Mouse (Mus musculus): ENCODE measurements at regions not wholly inside any gene's neighbourhood (a gene's known extent, or its start where the extent isn't known, plus 50 kb on each side); places are given as distances from the start of the nearest gene placed in this dataset.
"Not testable (repeated sequence)": the region's sequence is repeated elsewhere in the genome, so short reads cannot be mapped to it uniquely, and the experiment has no call there.

DNA sequence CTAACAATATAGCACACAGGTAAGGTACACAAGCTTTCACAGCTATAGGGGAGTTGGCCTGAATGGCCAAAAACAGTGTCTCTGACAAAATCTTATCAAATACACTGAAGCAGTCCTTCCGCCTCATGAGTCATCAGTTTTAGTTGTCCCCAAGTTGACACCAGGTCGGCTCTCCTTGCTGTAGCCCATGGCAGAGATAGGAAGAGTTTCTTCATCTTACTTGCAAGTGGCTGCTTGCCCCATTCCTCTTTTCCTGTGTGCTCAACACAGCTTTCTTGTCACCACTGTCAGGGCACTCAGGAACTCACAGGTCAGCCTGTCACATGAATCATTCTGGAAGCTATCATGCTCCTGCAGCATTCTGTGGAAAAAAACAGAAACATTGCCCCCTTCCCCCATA is 77.1 kb downstream of the Olfr721-ps1 start:
- ATAC-seq: not testable (repeated sequence)

DNA sequence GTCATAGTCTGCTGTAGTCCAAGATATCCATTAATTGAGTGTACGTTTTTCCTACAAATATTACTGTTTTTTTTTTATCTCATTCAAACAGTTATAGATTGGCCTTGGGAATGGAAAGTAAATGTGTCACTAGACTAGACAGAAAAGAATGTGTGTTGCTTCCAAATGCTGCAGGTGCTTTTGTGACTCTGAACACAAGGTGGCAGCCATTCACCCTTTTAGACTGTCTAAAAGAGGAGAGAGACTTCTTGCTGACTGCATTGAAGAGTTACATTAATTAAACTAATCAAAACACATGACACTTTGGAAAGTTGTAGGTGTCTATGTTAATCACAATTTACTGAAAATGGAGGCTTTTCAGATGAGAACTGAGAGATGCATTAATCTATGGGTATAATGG is 80.7 kb downstream of the Olfr721-ps1 start:
- ATAC-seq: no peak

DNA sequence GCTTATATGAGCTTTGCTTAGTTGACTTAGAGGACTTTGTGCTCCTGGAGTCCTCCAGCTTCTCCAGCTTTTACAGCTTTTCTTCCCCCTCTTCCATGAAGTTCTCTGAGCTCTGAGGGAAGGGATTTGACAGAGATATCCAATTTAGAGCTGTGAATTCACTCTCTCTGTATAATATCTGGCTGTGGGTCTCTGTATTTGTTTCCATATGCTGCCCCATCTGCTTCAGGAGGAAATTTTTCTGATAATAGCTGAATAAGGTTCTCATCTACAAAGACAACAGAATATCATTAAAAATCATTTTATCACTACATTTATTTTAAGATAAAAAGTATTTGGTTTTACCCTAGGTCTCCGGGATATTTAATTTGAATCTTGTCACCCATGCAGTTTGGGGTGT is 85.3 kb downstream of the Olfr721-ps1 start:
- ATAC-seq: no peak

DNA sequence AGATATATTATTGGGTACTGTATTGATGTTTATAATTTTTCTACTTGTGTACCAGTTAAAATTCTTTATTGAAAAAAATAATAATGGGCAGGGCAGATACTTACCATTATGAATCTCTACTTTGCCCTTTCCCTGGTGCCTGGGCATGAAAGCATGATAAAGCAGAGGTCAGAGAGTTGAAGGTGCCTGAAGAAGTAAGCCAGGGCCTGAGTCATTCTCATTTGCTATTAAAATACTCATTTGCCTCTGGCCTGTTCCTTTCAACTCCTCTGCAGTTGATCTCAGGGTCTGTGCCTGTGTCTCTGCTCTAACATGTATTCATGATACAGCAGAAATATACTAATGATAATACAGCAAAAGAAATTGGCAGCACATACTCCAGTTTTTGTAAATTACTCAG is 89.4 kb downstream of the Olfr721-ps1 start:
- no peak for ATAC-seq

DNA sequence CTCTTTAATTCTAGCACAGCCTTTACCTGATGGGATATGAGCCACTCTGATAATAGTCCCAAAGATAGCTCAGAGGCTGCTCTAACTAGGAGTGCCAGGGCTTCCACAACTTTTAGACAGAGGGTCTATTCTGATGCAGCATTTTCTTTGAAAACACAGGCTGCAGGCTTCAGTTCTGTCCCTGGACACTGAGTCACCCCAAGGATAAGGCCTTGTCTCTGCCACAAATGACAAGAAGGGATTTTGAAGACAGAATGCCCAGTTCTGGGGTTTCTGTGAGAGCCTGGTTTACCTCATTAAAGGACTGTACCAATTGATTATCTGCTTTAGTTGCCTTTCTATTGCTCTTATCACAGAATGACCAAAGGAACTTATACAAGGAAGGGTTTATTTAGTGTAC is 90.9 kb downstream of the Olfr721-ps1 start:
- no peak for ATAC-seq

DNA sequence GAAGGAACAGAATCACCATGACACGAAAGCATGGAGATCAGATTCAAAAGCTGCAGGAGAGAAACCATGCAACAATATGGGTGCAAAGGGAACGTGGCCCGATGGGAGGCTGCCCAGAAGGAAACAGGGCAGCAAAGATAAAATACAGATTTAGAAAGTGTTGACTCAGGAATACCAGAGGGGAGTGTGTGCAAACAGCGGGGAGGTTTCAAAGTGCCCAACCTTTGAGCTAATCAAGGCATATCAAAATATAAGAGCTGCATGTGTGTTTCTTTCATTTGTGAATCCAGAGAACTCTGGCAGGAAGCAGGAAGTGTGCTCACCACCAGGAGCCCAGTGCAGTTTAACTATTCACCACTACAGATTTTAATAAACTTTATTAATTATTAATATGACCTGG is 110.8 kb downstream of the Olfr721-ps1 start:
- ATAC-seq: no peak

DNA sequence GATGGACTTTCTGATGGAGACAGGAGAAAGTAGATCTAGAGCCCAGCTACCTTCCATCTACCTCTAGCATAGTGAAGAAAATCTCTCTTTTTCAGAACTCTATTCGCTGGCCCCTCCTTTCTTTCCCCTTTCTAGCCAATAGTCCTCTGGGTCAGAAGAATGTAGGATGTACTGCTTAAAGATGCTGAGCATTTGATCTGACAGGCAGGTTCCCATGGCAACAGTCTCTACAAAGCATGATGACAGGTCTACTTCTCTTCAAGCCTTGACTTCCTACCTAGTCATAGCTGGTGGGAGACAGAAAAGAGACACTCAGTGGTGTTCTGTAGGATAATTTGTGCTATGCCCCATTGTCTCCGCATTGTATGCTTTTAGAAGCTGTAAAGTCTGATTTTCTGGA is 112.0 kb downstream of the Olfr721-ps1 start:
- no peak for ATAC-seq

DNA sequence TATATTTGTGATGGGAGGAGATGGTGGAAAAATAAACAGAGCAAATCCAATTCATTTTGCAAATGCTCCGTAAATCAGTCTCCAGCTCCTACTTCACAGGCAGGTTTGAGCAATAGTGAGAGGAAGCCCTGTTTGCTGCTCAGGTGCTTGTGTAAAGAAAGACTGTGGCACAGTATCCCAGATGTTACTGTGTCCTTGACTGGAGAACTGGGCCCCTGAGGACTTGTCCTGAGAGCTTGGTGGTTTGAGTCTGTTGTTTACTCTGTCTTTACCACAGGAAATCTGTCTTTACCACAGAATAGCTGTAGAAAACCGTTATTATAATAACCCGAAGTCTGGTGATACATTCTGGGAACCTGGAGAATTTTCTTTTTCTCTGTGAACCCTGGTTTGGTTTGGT is 112.4 kb downstream of the Olfr721-ps1 start:
- ATAC-seq: no peak

DNA sequence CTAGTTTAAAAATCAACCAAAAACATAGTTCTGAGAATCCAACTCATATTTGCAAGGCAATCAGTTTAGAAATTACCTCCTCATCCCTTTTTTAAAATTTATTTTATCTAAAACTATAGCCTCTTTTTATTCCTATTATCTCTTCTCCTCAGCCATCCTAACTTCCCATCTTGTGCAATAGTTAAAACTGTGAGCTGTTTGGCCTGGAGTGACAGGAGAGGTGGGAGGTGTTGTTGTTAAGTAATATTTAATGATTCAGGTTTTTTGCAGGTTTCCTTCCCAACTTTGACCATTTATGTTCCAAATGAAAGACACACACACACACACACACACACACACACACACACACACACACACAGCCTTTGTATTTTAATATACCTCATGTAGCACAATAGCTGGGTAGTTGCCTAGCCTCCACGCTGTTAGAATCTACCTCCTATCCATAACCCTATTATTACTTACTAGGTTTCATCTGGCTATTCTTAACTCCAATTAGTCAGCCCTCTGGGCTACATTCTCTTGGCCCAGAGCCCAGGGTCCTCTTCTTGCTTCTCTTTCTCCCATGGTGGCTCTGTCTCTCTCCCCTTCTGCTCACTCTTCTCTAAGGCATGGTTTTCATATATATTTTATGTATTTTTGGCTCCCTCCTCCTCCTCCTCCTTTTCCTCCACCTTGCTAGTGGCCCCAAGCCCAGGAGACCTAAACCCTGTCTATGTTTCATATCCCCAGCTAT is 113.5 kb downstream of the Olfr721-ps1 start:
- no peak for ATAC-seq

DNA sequence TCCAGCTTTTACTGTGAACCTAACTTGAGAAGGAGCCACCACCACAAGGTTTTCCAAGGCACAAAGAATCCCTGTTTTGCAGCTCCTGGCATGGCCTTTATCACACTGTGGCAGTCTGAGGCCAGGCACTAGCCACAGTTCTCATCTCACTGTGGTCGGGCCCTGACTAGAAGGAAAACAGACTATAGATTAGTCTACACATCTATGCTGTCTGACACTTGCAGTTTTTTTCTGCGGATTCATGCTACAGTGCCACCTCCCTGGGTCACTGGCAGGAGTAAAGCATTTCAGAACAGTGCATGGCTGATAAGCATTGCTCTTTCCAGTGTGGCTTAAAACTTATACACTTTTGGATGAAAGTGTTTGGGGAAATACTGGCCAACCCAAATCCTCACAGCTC is 114.3 kb downstream of the Olfr721-ps1 start:
- ATAC-seq: no peak

DNA sequence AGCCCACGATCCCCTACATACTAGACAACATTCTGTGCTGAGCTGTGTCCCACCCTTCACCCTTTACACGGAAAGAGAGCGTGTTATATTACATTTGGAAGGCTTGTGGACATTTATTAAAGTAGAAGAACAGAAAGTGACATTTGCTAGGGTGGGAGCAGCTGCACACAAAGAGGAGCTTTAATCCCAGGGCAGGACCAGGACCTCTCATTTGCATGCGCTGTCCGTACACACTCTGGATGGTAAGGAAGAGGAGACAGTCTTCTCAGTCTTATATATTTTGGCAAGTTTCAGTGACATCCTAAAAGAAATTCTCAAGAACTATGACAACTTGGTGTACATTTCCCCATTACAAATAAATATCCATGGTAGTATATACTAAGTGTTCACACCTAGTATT is 114.8 kb downstream of the Olfr721-ps1 start:
- ATAC-seq: no peak

DNA sequence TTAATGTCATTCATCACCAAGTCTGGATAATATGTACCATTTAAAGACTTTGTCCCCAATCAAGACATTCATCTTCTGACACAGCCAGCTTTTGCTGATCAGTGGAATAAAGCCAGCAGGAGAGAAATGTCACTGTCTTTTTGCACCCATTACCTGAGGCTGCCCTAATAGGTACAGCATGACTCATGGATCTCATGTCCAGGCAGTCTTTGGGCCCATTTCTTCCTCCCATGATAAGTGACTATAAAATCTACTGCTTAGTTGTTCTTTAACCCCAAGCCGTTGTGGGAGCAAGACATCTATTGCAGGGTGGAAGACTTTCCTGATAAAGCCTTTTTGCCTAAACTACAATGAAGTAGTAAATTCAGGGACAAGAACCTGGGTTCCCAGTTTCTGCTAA is 116.9 kb downstream of the Olfr721-ps1 start:
- no peak for ATAC-seq

DNA sequence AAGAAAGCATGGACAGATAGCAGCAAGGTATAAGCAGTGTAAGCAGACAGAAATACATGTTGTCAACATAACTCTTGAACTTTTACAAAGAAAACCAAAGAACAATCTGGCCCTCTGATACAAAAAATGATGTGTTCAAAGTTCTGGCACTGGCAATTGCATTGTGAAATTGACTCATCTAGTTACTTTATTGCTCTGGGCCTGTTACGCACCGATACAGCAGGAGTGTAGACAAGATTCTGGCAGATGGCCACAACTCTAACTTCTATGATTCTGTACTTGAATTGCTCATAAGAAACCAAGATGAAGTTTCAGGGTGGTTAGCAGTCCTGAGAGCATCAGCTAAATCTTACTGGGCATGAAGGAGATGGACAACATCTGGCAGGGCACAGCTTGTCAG is 117.7 kb downstream of the Olfr721-ps1 start:
- ATAC-seq: no peak

DNA sequence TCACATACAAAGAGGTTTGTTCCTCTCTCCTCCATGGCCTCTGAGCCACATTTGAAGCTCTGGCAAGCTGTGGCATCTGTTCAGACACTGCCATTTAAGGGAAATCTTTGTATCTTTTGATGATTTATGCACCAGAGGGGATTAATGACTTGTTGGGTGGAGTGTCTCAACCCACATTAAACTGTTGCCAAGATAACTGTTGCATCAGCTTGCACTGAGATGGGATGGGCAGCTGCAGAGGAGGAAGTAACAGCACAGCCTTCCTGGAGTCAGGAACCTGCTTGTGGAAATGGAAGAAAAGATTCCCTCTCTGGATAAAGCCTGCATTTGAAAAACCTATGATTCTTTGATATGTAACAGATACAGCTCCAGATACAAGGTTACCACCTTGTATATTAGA is 119.1 kb downstream of the Olfr721-ps1 start:
- ATAC-seq: no peak

DNA sequence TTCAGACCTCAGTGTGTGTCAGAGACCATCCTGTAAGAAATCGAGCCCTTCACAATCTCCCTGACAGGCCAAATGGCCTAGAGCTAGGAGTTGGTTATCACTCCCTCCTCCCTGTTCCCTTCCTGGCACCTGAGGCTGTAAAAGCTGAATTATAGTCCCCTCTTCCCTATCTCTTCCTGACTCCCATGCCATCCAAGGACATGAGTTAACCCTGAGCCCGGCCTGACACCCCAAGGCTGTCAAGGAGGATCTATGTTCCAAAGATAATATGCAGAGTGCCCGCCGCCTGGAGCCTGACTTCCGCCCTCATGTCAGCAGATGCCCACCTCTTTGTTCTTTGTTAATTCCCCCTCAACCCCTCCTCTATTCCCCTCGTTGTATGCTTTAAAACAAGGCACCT is 120.2 kb downstream of the Olfr721-ps1 start:
- not testable (repeated sequence) for ATAC-seq

DNA sequence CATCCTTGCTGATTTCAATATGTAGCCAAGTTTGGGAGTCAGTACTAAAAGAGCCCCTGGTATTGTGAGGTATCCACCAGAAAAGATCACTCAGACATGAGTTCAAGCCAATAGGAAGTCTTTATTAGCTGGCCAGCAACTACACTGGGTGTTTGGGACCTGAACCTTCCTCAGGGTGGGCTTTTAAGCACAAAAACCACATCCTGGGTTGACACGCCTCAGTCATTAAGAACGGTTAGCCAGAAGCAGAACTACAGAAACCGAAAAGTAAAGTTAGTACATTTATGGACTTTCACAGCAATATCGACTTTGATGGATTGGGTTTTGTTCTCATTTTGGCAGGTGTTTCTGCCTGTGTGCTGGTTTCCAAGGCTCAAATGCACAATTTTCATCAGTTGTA is 124.1 kb downstream of the Olfr721-ps1 start:
- no peak for ATAC-seq

DNA sequence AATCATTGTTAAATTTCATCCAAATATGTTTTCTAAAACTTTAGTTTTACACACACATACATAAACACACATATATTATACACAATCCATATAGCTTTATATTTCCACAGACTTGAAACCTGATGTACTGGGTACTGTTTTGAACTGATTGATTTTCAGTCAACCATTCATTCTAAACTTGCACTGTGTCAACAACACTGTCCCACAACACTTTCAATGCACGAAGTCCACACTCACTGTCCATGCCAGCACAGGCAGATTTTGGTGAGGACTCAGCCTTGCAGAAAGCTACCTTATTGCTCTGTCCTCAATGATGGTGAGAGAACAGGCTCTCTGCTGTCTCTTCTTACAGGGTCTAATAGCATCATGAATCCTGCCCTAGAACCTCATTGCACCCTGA is 127.3 kb downstream of the Olfr721-ps1 start:
- no peak for ATAC-seq

DNA sequence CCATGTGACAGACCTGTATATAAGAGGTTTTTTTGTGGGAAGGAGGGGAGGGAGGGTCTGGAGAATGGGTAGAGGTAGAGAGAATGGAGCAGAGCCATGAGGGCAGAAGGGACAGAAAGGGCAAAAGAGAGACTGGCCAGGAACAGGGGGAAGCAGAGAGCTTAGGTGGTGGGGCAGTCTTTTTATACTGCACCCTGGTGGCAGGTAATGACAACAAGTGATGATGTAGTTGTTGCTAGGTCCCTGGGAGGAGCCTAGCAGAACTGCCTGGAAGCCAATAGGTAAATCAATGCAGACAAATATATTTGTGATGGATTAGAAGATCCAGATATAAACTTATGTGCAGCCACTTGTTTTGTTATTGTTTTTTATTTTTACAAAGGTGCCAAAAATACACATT is 140.1 kb downstream of the Olfr721-ps1 start:
- no peak for ATAC-seq

DNA sequence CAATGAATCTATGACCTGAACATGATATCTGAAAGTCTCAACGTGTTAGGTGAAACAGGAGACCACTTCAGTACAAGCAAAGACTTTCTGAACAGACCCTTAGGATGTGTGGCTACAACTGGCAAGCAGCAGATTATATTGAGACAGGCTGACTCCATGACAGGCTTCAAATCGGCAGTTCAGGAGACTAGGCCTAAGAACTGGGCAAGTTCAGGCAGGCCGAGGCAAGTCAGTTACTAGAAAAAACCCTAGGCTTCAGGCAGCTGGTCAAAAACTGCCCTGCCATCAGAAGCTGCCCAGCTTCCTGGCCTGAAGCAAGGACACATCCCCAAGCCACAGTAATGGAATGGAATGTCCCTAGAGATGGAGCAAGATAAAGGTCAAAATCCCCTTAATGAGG is 140.6 kb downstream of the Olfr721-ps1 start:
- ATAC-seq: no peak

DNA sequence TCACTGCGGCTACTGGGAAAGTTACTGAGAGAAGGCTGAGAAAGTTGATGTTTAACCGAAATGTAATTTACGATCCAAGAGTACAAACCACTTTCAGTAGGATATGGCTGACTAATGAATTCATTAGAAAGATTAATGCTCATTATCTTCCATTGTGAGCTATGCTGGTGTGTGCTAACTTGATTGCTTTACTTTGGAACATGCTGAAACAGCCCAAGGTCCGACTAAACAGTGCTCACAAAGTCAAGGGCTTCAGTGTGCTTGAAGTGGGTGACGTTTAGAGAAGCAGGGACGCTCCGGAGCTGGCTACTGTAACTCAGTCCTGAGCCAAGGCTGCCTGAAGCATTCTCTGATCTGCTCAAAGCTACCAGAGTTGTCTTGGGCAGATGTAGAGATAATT is 143.1 kb downstream of the Olfr721-ps1 start:
- no peak for ATAC-seq

DNA sequence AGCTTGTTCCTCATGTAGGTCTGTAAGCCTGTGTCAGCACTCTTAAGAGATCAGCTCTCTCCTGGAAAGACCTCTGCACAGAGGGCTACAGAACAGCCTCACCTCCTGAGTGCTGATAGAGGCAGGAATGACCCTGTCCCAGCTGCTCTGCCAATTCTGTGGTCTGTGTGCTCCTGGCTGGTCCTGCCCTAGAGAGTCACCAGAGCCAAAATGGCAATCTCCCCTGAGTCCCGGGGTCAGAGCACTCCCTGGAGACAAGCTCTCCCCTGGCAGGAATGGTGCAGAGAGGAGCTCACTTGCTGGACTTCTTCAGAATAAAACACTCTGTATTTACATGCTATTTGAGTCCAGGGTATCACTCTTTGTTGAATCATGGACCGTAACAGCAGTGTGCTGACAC is 149.9 kb upstream of the Slc4a7 start:
- ATAC-seq: no peak

DNA sequence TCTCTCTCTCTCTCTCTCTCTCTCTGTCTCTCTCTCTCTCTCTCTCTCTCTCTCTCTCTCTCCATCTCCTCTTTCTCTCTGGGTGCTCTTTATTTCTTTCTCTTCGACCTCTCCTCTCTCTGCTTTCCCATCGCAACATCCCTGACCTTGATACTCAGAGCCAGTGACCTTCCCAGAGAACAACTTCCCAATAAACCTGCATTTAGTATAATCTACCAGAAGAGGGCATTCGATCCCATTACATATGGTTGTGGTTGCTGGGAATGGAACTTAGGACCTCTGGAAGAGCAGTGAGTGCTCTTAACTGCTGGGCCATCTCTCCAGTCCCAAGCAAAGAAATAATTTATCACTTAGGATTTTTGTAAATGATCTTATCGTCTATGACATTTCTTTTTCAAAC is 127.2 kb upstream of the Slc4a7 start:
- ATAC-seq: no peak

DNA sequence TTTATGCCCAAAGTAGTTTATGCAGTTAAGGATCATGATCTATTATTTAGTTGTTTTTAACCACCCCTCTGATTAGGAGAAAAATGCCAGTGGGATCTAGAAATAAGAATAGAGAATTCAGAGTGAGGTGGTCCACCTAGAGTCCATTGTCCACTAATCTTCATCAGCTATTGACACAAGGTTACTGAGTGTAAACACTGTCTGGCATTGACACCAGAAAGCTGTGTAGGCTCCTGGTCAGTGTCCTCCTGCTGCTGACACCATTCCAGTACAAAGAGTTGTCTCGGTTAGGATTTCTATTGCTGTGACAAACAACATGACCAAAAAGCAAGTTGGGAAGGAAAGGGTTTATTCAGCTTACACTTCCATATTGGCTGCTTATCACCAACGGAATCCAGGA is 110.1 kb upstream of the Slc4a7 start:
- no peak for ATAC-seq

DNA sequence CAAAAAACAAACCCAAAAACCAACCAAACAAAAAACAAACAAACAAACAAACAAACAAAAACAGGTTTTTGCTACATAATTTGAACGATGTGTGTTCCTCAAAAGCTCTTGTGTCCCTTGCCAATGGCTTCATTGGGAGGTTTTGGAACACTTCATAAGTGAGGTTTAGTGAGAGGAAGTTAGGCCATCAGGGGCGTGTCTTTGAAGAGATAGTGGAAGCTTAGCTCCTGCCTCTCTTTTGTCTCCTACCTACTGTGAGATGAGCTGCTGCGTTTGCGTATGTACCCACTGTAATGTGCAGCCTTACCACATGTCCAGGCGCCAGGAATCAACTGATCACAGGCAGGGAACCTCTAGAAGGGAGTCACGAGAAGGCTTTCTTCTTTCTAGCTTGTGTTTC is 107.3 kb upstream of the Slc4a7 start:
- ATAC-seq: no peak

DNA sequence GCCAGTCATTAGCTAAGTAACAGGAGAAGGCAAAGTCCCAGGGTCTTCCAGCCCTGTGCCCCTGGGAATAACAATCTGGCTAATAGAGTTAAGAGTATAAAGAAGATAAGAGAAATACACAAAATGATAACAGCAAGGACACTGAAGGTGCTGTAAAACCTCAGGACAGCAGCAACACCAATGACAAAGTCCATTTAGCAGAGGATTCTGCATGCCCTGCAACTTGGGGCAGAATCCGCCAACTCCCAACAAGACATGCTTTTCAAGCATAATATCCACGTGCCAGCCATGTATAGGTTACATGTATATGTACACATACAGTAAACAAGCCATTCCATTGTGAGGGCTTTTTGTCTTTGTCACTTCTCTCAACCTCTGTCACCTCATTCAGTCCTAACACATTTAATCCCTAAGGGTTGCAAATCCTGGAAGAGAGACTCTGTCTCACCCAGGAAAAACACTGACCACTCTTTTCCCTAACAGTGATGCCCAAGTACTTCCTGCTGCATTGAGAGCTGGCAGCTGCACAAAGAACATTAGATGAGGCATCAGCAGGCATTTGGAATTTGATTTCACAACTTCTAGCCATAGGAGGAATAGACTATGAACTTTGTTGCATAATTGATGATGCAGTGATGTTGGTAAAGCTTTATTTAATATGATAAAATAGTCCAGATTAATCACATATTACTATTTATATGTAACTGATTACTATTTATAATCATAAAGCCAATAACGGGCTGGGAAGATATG is 105.8 kb upstream of the Slc4a7 start:
- no peak for ATAC-seq

Data from inflammation-experienced regulatory T-cells, adult 6 months (primary cell).